Mouse (Mus musculus) kidney, embryonic 15.5 days (tissue): ENCODE results near the gene Aarsd1. TPM values are rescaled to one million over a fixed set of nuclear protein-coding genes. Genes with fewer than 3 reads are reported as not detected.
"Not testable (repeated sequence)": the region's sequence is repeated elsewhere in the genome, so short reads cannot be mapped to it uniquely, and the experiment has no call there.

Experiments used
- ATAC-seq: fragments of 200-750 bp; cut with Nextera tagmentation; replicated peaks from 2 replicates; pipeline ENCODE4 v1.8.0; 2017; ENCODE audit warnings: moderate TSS enrichment; ENCODE audit not compliant: low FRiP score
- H3K27ac ChIP-seq: fragments of 300-500 bp; sonication (generic); 2 replicates; pipeline ENCODE4 v1.5.1; 2015; ENCODE audit warnings: mild to moderate bottlenecking, inconsistent platforms
- H3K27me3 ChIP-seq: fragments of 300-500 bp; sonication (generic); 2 replicates; pipeline ENCODE4 v1.6.1; 2015; ENCODE audit warnings: inconsistent platforms
- H3K36me3 ChIP-seq: fragments of 300-500 bp; sonication (generic); 2 replicates; pipeline ENCODE4 v1.6.1; 2015; ENCODE audit warnings: inconsistent platforms
- H3K4me1 ChIP-seq: fragments of 300-500 bp; sonication (generic); 2 replicates; pipeline ENCODE4 v1.6.1; 2015; ENCODE audit warnings: inconsistent platforms
- H3K4me2 ChIP-seq: fragments of 300-500 bp; sonication (generic); 2 replicates; pipeline ENCODE4 v1.6.1; 2015; ENCODE audit warnings: moderate library complexity, mild to moderate bottlenecking, inconsistent platforms
- H3K4me3 ChIP-seq: fragments of 300-500 bp; sonication (generic); replicated peaks from 2 replicates; pipeline ENCODE4 v1.5.1; 2015; ENCODE audit warnings: mild to moderate bottlenecking, inconsistent platforms
- H3K9ac ChIP-seq: fragments of 300-500 bp; sonication (generic); 2 replicates; pipeline ENCODE4 v1.6.1; 2015; ENCODE audit warnings: mild to moderate bottlenecking, inconsistent platforms
- H3K9me3 ChIP-seq: fragments of 300-500 bp; sonication (generic); replicated peaks from 2 replicates; pipeline ENCODE4 v1.6.1; 2016; ENCODE audit warnings: inconsistent platforms
- WGBS: fragments of 180-500 bp; shearing (Covaris S2); methylation state at CpG from one replicate; pipeline ENCODE4 v1.1.7; 2015; ENCODE audit warnings: mixed read lengths; 5-methylcytosine and 5-hydroxymethylcytosine counted together
- polyA plus RNA-seq: library from polyadenylated mRNA; unstranded; fragments of >200 nt; fragmentation: Nextera tagmentation; extraction: Ambion mirVana; gene quantifications from 2 replicates; pipeline ENCODE4 v1.2.1, GENCODE M21; 2015

Gene Aarsd1
- polyA plus RNA-seq, 1 experiment from 2014 or later, result 87.2 TPM

- WGBS, result 88% methylated on average over 5 of the region's 5 CpGs
- no peak for ATAC-seq
Observed at GRCm38 (mm10) chr11:101420148-101420547, 2.7 kb upstream of the Aarsd1 start.

DNA sequence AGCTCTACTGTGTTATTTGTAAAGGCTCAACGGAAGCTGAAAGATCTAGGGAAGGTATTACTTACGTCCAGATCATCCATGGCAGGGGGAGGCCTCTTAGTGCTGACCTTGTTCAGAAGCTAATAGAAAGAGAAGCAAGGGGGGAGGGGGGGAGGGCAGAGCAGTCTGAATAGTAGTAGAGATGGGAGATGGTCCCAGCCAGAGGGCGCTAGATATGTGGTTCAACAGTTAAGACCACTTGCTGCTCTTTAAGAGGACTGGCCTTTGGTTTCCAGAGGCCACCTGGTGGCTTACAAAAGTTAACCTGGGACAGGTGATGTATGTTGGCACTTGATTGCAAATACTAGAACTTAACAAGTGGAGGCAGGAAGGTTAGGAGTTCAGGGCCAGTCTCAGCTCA is 2.2 kb upstream of the Aarsd1 start:
- H3K27ac ChIP-seq, result no peak overlapping the region
- H3K4me1 ChIP-seq, result peaks cover 15% of the 10 kb centered on the region
- no peaks in the 10 kb centered on the region for H3K27me3 ChIP-seq
- H3K9me3 ChIP-seq, result no peaks in the 10 kb centered on the region
- no peak overlapping the region for H3K4me2 ChIP-seq
- WGBS, result 36% methylated on average over 3 of the region's 3 CpGs
- no peak overlapping the region for H3K4me3 ChIP-seq
- no peaks in the 10 kb centered on the region for H3K36me3 ChIP-seq
- ATAC-seq, result no peak
- no peak overlapping the region for H3K9ac ChIP-seq

More at GRCm38 (mm10) chr11:101420148-101420547, 2.7 kb upstream of the Aarsd1 start:
- no peak overlapping the region for H3K27ac ChIP-seq
- no peaks in the 10 kb centered on the region for H3K27me3 ChIP-seq
- H3K9me3 ChIP-seq, result no peaks in the 10 kb centered on the region
- H3K4me2 ChIP-seq, result no peak overlapping the region
- H3K4me3 ChIP-seq, result no peak overlapping the region
- H3K4me1 ChIP-seq, result peaks cover 15% of the 10 kb centered on the region
- no peak overlapping the region for H3K9ac ChIP-seq
- H3K36me3 ChIP-seq, result no peaks in the 10 kb centered on the region

- Histone ChIP-seq H3K9me3 (no peaks in the 10 kb centered on the region), H3K9ac (no peak overlapping the region), H3K4me1 (peaks cover 13% of the 10 kb centered on the region), H3K4me2 (no peak overlapping the region), H3K4me3 (no peak overlapping the region), H3K27me3 (no peaks in the 10 kb centered on the region), H3K36me3 (peaks cover 2% of the 10 kb centered on the region), H3K27ac (no peak overlapping the region)
- WGBS, result 61% methylated on average over 6 of the region's 6 CpGs
- no peak for ATAC-seq
Observed at GRCm38 (mm10) chr11:101418991-101419390, 1.6 kb upstream of the Aarsd1 start.

DNA sequence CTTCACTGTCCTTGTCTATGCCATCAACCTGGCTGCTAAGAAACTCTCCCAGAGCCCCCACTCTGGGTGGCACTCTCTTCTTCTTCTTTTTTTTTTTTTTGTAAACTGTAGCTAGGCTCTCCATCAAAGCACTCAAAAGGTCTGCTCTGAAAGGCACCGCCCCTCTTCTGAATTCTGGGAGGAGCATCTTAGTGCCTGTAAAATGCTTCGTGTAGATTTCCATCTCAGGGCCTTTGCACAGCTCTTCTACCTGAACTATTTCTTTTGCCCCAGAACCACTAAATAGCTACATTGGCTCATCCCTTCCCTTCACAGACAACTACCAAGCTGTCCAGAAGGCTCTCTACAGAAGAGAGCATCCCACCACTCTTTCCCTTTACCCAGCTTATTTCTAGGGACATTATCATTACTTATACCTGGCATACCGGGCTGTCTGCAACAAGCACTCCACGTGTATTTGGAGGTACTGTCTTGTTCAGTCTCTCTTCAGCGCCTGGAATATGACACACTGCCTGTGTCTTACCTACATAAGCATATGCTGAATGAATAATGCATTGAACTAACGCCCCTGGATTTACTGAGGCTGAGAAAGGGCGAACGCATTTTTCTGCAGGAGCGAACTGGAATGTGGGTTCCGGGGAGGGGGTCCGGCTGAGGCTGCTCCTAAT is 848 bp downstream of the Aarsd1 start:
- H3K27me3 ChIP-seq, result no peaks in the 10 kb centered on the region
- ATAC-seq, result peak; percentile 20; the same call in 1 of the 2 replicates
- H3K9me3 ChIP-seq, result no peaks in the 10 kb centered on the region
- H3K4me2 ChIP-seq, result peak overlapping the region; percentile 80
- peak overlapping the region; percentile 90 for H3K9ac ChIP-seq
- H3K27ac ChIP-seq, result peak overlapping the region; percentile 70
- peak overlapping the region; percentile 93 for H3K4me3 ChIP-seq
- H3K36me3 ChIP-seq, result peaks cover 24% of the 10 kb centered on the region
- WGBS, result 3% methylated on average over 11 of the region's 11 CpGs
- H3K4me1 ChIP-seq, result peaks cover 7% of the 10 kb centered on the region

GRCm38 (mm10) chr11:101415306-101415705 is 2.1 kb downstream of the Aarsd1 start:
- Histone ChIP-seq H3K4me3 (no peak overlapping the region), H3K4me1 (peaks cover 7% of the 10 kb centered on the region), H3K27ac (no peak overlapping the region), H3K9me3 (no peaks in the 10 kb centered on the region), H3K9ac (no peak overlapping the region), H3K4me2 (no peak overlapping the region), H3K27me3 (no peaks in the 10 kb centered on the region), H3K36me3 (peaks cover 37% of the 10 kb centered on the region)
- ATAC-seq, result no peak
- WGBS, result 80% methylated on average over 2 of the region's 2 CpGs

DNA sequence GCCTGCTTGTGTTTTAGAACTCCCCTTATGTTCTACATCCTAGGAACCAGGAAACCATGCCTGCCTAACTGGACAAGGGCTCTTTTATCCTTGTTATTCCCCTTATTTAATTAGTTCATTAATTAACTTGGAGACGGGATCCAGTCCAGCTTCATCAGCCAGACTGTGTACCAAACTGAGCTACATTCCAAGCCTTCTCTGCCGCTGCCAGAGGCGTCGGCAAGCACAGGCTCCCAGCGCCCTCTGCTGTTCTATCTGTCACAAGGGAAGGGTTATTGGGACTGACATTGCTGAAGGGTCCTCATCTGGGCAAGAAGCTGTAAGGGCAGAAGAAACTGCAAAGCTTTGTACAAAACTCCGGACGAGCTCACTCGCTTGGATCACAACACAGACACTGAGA is 22.3 kb downstream of the Aarsd1 start:
- Histone ChIP-seq H3K27me3 (no peaks in the 10 kb centered on the region), H3K4me3 (no peak overlapping the region), H3K4me2 (no peak overlapping the region), H3K9me3 (no peaks in the 10 kb centered on the region), H3K27ac (no peak overlapping the region), H3K4me1 (0 out of 2 replicates have a peak, but pooled peaks cover 4% of the 10 kb centered on the region), H3K9ac (no peak overlapping the region), H3K36me3 (no peaks in the 10 kb centered on the region)
- 1% methylated on average over 8 of the region's 8 CpGs for WGBS
- ATAC-seq, result peak; percentile 54; the same call in 1 of the 2 replicates

DNA sequence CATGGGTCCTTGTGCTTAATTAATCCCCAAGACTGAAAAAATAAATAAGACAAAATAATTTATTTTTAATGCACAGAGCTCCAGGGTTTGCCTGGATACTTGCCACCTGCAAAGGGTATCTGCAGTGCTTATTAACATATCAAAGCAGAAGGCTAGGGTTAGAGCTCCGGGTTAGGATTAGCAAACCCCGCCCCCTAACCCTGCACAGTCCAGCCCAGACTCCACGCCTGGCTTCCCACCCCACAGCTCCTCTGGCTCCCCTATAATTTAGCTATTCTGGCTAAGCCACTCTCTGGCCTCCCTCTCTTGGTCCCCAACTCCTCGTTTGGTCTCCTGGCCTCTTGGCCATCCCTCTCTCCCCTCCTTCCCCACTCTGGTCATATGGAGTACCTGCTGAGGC is 35.6 kb downstream of the Aarsd1 start:
- Histone ChIP-seq H3K36me3 (no peaks in the 10 kb centered on the region), H3K4me1 (peaks cover 4% of the 10 kb centered on the region), H3K27ac (no peak overlapping the region), H3K9me3 (no peaks in the 10 kb centered on the region), H3K27me3 (no peaks in the 10 kb centered on the region), H3K4me3 (no peak overlapping the region), H3K4me2 (no peak overlapping the region), H3K9ac (no peak overlapping the region)
- no peak; the same call in 1 of the 2 replicates for ATAC-seq
- 10% methylated on average over 4 of the region's 4 CpGs for WGBS

DNA sequence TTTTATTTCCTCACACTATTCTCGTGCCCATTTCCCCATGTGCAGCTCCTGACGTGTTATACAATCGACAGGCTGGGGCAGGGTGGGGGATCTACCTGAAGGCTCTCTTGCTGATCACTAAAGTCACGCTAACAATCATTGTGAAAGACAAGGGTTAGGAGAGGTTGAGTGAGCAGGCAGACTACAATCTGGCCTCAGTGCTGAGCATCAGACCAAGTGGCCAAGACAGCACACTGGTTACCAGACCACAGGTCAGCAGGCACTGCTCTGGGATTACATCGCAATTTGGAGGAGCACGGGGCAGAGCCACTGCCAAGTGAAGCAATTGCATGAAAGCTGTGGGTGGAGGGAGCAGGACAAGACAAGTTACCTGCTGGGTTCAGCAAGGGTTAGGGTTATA is 38.5 kb downstream of the Aarsd1 start:
- no peak overlapping the region for H3K27ac ChIP-seq
- H3K9ac ChIP-seq, result no peak overlapping the region
- ATAC-seq, result no peak
- H3K4me1 ChIP-seq, result peaks cover 4% of the 10 kb centered on the region
- H3K27me3 ChIP-seq, result no peaks in the 10 kb centered on the region
- H3K9me3 ChIP-seq, result no peaks in the 10 kb centered on the region
- WGBS, result 80% methylated on average over 6 of the region's 6 CpGs
- no peaks in the 10 kb centered on the region for H3K36me3 ChIP-seq
- H3K4me2 ChIP-seq, result no peak overlapping the region
- no peak overlapping the region for H3K4me3 ChIP-seq

- not testable (repeated sequence) for ATAC-seq, H3K27me3 ChIP-seq, H3K4me1 ChIP-seq, H3K4me2 ChIP-seq, H3K9ac ChIP-seq, H3K36me3 ChIP-seq, H3K27ac ChIP-seq, H3K9me3 ChIP-seq, H3K4me3 ChIP-seq
- 93% methylated on average over 8 of the region's 8 CpGs for WGBS
Observed at GRCm38 (mm10) chr11:101378196-101378595, 39.2 kb downstream of the Aarsd1 start.

GRCm38 (mm10) chr11:101374421-101374938 is 42.9 kb downstream of the Aarsd1 start:
- Histone ChIP-seq H3K4me2 (no peak overlapping the region), H3K4me1 (no peaks in the 10 kb centered on the region), H3K9ac (no peak overlapping the region), H3K4me3 (no peak overlapping the region), H3K36me3 (no peaks in the 10 kb centered on the region), H3K27ac (no peak overlapping the region), H3K27me3 (no peaks in the 10 kb centered on the region), H3K9me3 (no peaks in the 10 kb centered on the region)
- WGBS, result 73% methylated on average over 7 of the region's 7 CpGs
- no peak for ATAC-seq

DNA sequence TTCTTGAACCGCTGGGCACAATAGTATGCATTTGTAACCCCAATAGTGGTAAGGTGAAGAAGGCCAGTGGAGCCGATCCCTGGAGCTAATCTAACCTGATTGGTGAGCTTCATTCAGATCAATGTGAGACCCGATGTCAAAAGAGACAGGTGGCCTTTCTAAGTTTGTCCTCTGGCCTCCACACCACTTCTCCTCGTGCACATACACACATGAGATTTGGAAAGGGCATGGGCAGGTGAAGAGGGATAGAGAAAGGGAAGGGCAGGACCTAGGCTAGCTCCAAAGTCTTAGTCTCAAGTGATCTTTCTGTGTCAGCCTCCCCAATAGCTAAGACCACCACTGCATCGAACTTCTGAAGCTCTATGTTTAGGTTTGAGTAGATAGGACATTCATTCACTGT is 47.3 kb downstream of the Aarsd1 start:
- Histone ChIP-seq H3K27me3 (no peaks in the 10 kb centered on the region), H3K9ac (no peak overlapping the region), H3K4me1 (no peaks in the 10 kb centered on the region), H3K36me3 (no peaks in the 10 kb centered on the region), H3K4me2 (no peak overlapping the region), H3K4me3 (no peak overlapping the region), H3K9me3 (no peaks in the 10 kb centered on the region), H3K27ac (no peak overlapping the region)
- WGBS, result 73% methylated on average over 5 of the region's 5 CpGs
- ATAC-seq, result no peak

GRCm38 (mm10) chr11:101367326-101367935 is 50.0 kb downstream of the Aarsd1 start, which contains the start of gene G6pc:
Gene G6pc (plus strand): TSS chr11:101367561.
- WGBS, result 86% methylated on average over 8 of the region's 8 CpGs

More at GRCm38 (mm10) chr11:101367326-101367935, 50.0 kb downstream of the Aarsd1 start, which contains the start of gene G6pc:
- Histone ChIP-seq H3K4me1 (peaks cover 7% of the 10 kb centered on the region), H3K9me3 (no peaks in the 10 kb centered on the region), H3K4me2 (no peak within 1 kb of the TSS), H3K9ac (no peak within 1 kb of the TSS), H3K27me3 (no peaks in the 10 kb centered on the region), H3K4me3 (no peak within 1 kb of the TSS), H3K27ac (no peak within 1 kb of the TSS), H3K36me3 (no peaks in the 10 kb centered on the region)
- no peak for ATAC-seq
